Mouse (Mus musculus): ENCODE measurements around the gene Siah2. TPM values are rescaled to one million over a fixed set of nuclear protein-coding genes. Genes with fewer than 3 reads are reported as not detected.

The Siah2 gene
- polyA plus RNA-seq, 1 experiment from 2014 or later: 8.4 TPM

DNA sequence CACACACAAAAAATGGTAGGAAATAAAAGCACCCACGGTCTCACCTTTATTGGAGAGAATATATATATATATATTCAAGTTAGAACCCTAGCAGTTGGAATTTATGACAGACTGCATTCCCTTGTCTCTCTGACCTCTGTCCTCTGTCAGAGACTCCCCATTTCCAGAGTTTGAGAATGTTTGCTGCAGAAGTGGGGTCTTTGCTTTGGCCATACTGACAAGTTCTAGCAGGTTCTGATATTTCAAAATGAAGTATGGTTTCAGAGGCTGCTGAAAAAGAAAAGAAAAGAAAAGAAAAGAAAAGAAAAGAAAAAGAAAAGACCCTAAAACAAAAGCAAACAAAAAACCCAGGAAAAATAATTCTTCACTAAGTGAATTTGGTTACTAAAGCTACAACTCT is 2.8 kb upstream of the Siah2 start:
- no peaks in the 10 kb centered on the region for H3K36me3 ChIP-seq (ENCODE audit: control insufficient read depth, insufficient read depth, low read length)
- H3K4me3 ChIP-seq (ENCODE audit: control insufficient read depth in 1 of 2, insufficient read depth in 1 of 2, low read depth in 1 of 2, low read length in 2 of 2): no peak overlapping the region
- no peaks in the 10 kb centered on the region for H3K27me3 ChIP-seq (ENCODE audit: control insufficient read depth, insufficient read depth, low read length)
- H3K4me1 ChIP-seq (ENCODE audit: control insufficient read depth in 2 of 2, insufficient read depth in 2 of 2, low read length in 2 of 2): peaks cover 4 to 8% of the 10 kb centered on the region in 2 experiments
- WGBS: 84% methylated on average over 1 of the region's 1 CpGs
- H3K27ac ChIP-seq (replicated peaks in 1 of 2; ENCODE audit: control insufficient read depth in 1 of 2, insufficient read depth in 1 of 2, low read depth in 2 of 2, low read length in 2 of 2): no peak overlapping the region
- H3K4me2 ChIP-seq (ENCODE audit: low read length): no peak overlapping the region
- ATAC-seq (ENCODE audit: insufficient number of reproducible peaks, insufficient read depth, low FRiP score, low read depth): no peak
- no peaks in the 10 kb centered on the region for H3K9me3 ChIP-seq (ENCODE audit: control insufficient read depth, low read length)
- H3K9ac ChIP-seq (ENCODE audit: low read length): no peak overlapping the region

DNA sequence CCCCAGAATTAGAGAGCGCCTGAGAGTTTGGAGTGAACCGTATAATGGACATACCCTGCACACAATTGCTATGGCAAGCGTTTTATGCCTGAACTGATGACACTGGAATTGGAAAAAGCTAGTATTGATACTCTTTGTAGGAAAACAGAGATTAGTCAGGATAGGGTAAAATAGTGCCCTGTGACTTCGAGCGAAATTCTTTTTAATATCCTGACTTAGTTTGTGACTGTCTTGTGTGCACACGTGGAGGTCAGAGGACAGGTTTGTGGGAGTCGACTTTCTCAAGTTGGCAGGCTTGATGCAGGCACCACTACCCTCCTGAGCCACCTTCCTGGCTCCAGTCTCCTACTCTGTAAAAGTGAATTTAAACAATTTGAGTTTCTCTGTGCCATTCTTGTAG is 1.1 kb upstream of the Siah2 start:
- no peak for ATAC-seq (ENCODE audit: insufficient number of reproducible peaks, insufficient read depth, low FRiP score, low read depth)
- Histone ChIP-seq H3K27ac (replicated peaks in 1 of 2; ENCODE audit: control insufficient read depth in 1 of 2, insufficient read depth in 1 of 2, low read depth in 2 of 2, low read length in 2 of 2) (no peak overlapping the region), H3K4me3 (ENCODE audit: control insufficient read depth in 1 of 2, insufficient read depth in 1 of 2, low read depth in 1 of 2, low read length in 2 of 2) (no peak overlapping the region), H3K27me3 (ENCODE audit: control insufficient read depth, insufficient read depth, low read length) (no peaks in the 10 kb centered on the region), H3K4me2 (ENCODE audit: low read length) (no peak overlapping the region), H3K4me1 (ENCODE audit: control insufficient read depth in 2 of 2, insufficient read depth in 2 of 2, low read length in 2 of 2) (peaks cover 4 to 17% of the 10 kb centered on the region in 2 experiments), H3K36me3 (ENCODE audit: control insufficient read depth, insufficient read depth, low read length) (no peaks in the 10 kb centered on the region), H3K9me3 (ENCODE audit: control insufficient read depth, low read length) (no peaks in the 10 kb centered on the region), H3K9ac (ENCODE audit: low read length) (no peak overlapping the region)
- 78% methylated on average over 7 of the region's 7 CpGs for WGBS

GRCm38 (mm10) chr3:58691374-58691939 is 743 bp downstream of the Siah2 start:
- peak overlapping the region; percentile 89 to 93 for H3K27ac ChIP-seq (replicated peaks in 1 of 2; ENCODE audit: control insufficient read depth in 1 of 2, insufficient read depth in 1 of 2, low read depth in 2 of 2, low read length in 2 of 2)
- H3K36me3 ChIP-seq (ENCODE audit: control insufficient read depth, insufficient read depth, low read length): no peaks in the 10 kb centered on the region
- peak overlapping the region; percentile 93 for H3K9ac ChIP-seq (ENCODE audit: low read length)
- peak overlapping the region; percentile 87 for H3K4me3 ChIP-seq (ENCODE audit: control insufficient read depth in 1 of 2, insufficient read depth in 1 of 2, low read depth in 1 of 2, low read length in 2 of 2)
- H3K4me2 ChIP-seq (ENCODE audit: low read length): peak overlapping the region; percentile 89
- no peak; the same call in 1 of the 2 replicates for ATAC-seq (ENCODE audit: insufficient number of reproducible peaks, insufficient read depth, low FRiP score, low read depth)
- H3K4me1 ChIP-seq (ENCODE audit: control insufficient read depth in 2 of 2, insufficient read depth in 2 of 2, low read length in 2 of 2): peaks cover 4 to 17% of the 10 kb centered on the region in 2 experiments
- H3K27me3 ChIP-seq (ENCODE audit: control insufficient read depth, insufficient read depth, low read length): no peaks in the 10 kb centered on the region
- H3K9me3 ChIP-seq (ENCODE audit: control insufficient read depth, low read length): no peaks in the 10 kb centered on the region
- under 1% methylated on average over 35 of the region's 65 CpGs for WGBS

- peak overlapping the region; percentile 87 for H3K4me3 ChIP-seq (ENCODE audit: control insufficient read depth in 1 of 2, insufficient read depth in 1 of 2, low read depth in 1 of 2, low read length in 2 of 2)
- H3K36me3 ChIP-seq (ENCODE audit: control insufficient read depth, insufficient read depth, low read length): no peaks in the 10 kb centered on the region
- no peaks in the 10 kb centered on the region for H3K27me3 ChIP-seq (ENCODE audit: control insufficient read depth, insufficient read depth, low read length)
- peak overlapping the region; percentile 89 for H3K4me2 ChIP-seq (ENCODE audit: low read length)
- peak overlapping the region; percentile 89 to 93 for H3K27ac ChIP-seq (replicated peaks in 1 of 2; ENCODE audit: control insufficient read depth in 1 of 2, insufficient read depth in 1 of 2, low read depth in 2 of 2, low read length in 2 of 2)
- H3K9ac ChIP-seq (ENCODE audit: low read length): peak overlapping the region; percentile 93
- WGBS: under 1% methylated on average over 24 of the region's 24 CpGs
- H3K4me1 ChIP-seq (ENCODE audit: control insufficient read depth in 2 of 2, insufficient read depth in 2 of 2, low read length in 2 of 2): peaks cover 4 to 17% of the 10 kb centered on the region in 2 experiments
- no peaks in the 10 kb centered on the region for H3K9me3 ChIP-seq (ENCODE audit: control insufficient read depth, low read length)
- peak; percentile 32 for ATAC-seq (ENCODE audit: insufficient number of reproducible peaks, insufficient read depth, low FRiP score, low read depth)
These were observed 1.4 kb downstream of the Siah2 start for GRCm38 (mm10) chr3:58690619-58691373.

DNA sequence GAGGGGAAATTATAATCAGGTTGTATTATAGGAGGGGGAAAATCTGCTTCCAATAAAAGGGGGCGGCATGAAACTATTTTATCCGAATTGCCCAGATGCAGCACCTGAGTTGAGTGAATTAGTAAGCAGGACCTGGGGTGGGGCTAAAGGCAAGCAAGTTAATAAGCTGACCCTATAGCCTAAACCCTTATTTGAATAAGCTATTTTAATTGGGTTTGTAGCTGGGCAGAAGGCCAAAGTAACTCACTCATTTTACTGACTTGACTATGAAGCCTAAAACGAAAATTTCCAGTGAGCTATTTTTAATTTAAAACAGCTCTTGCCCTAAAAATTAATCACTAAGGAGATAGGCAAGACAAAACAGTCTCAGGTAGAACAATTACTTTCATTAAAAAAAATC is 2.5 kb downstream of the Siah2 start:
- Histone ChIP-seq H3K27me3 (ENCODE audit: control insufficient read depth, insufficient read depth, low read length) (no peaks in the 10 kb centered on the region), H3K4me3 (ENCODE audit: control insufficient read depth in 1 of 2, insufficient read depth in 1 of 2, low read depth in 1 of 2, low read length in 2 of 2) (peak overlapping the region in 1 of 2 experiments; percentile 87; a peak in 2 of 4 replicates), H3K9me3 (ENCODE audit: control insufficient read depth, low read length) (no peaks in the 10 kb centered on the region), H3K27ac (replicated peaks in 1 of 2; ENCODE audit: control insufficient read depth in 1 of 2, insufficient read depth in 1 of 2, low read depth in 2 of 2, low read length in 2 of 2) (no peak overlapping the region), H3K4me1 (ENCODE audit: control insufficient read depth in 2 of 2, insufficient read depth in 2 of 2, low read length in 2 of 2) (peaks cover 4 to 17% of the 10 kb centered on the region in 2 experiments), H3K36me3 (ENCODE audit: control insufficient read depth, insufficient read depth, low read length) (no peaks in the 10 kb centered on the region), H3K4me2 (ENCODE audit: low read length) (peak overlapping the region; percentile 89), H3K9ac (ENCODE audit: low read length) (peak overlapping the region; percentile 93; the same call in 1 of the 2 replicates)
- ATAC-seq (ENCODE audit: insufficient number of reproducible peaks, insufficient read depth, low FRiP score, low read depth): no peak
- WGBS: 55% methylated on average over 3 of the region's 3 CpGs

GRCm38 (mm10) chr3:58689105-58689504 is 3.1 kb downstream of the Siah2 start:
- ATAC-seq (ENCODE audit: insufficient number of reproducible peaks, insufficient read depth, low FRiP score, low read depth): no peak
- no peak overlapping the region for H3K4me2 ChIP-seq (ENCODE audit: low read length)
- H3K36me3 ChIP-seq (ENCODE audit: control insufficient read depth, insufficient read depth, low read length): no peaks in the 10 kb centered on the region
- no peak overlapping the region for H3K9ac ChIP-seq (ENCODE audit: low read length)
- H3K9me3 ChIP-seq (ENCODE audit: control insufficient read depth, low read length): no peaks in the 10 kb centered on the region
- no peak overlapping the region for H3K4me3 ChIP-seq (ENCODE audit: control insufficient read depth in 1 of 2, insufficient read depth in 1 of 2, low read depth in 1 of 2, low read length in 2 of 2)
- no peaks in the 10 kb centered on the region for H3K27me3 ChIP-seq (ENCODE audit: control insufficient read depth, insufficient read depth, low read length)
- H3K27ac ChIP-seq (replicated peaks in 1 of 2; ENCODE audit: control insufficient read depth in 1 of 2, insufficient read depth in 1 of 2, low read depth in 2 of 2, low read length in 2 of 2): no peak overlapping the region
- H3K4me1 ChIP-seq (ENCODE audit: control insufficient read depth in 2 of 2, insufficient read depth in 2 of 2, low read length in 2 of 2): peaks cover 4 to 17% of the 10 kb centered on the region in 2 experiments
- WGBS: 86% methylated on average over 7 of the region's 7 CpGs

DNA sequence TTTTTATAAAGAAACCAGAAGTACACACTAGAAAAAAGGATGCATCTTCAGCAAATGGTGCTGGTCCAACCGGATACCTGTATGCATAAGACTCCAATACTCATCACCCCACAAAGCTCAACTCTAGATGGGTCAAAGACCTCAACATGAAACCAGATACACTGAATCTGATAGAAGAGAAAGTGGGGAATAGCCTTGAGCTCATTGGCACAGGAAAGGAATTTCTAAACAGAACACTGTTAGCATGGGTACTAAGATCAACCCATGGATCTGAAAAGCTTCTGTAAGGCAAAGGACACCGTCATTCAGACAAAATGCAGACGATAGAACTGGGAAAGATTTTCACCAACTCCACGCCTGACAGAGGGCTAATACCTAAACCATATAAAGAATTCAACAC is 3.6 kb downstream of the Siah2 start:
- H3K36me3 ChIP-seq (ENCODE audit: control insufficient read depth, insufficient read depth, low read length): no peaks in the 10 kb centered on the region
- H3K9me3 ChIP-seq (ENCODE audit: control insufficient read depth, low read length): no peaks in the 10 kb centered on the region
- no peak overlapping the region for H3K4me3 ChIP-seq (ENCODE audit: control insufficient read depth in 1 of 2, insufficient read depth in 1 of 2, low read depth in 1 of 2, low read length in 2 of 2)
- no peak overlapping the region for H3K4me2 ChIP-seq (ENCODE audit: low read length)
- 89% methylated on average over 4 of the region's 4 CpGs for WGBS
- no peak overlapping the region for H3K9ac ChIP-seq (ENCODE audit: low read length)
- H3K27me3 ChIP-seq (ENCODE audit: control insufficient read depth, insufficient read depth, low read length): no peaks in the 10 kb centered on the region
- no peak overlapping the region for H3K27ac ChIP-seq (replicated peaks in 1 of 2; ENCODE audit: control insufficient read depth in 1 of 2, insufficient read depth in 1 of 2, low read depth in 2 of 2, low read length in 2 of 2)
- H3K4me1 ChIP-seq (ENCODE audit: control insufficient read depth in 2 of 2, insufficient read depth in 2 of 2, low read length in 2 of 2): peaks cover 4 to 17% of the 10 kb centered on the region in 2 experiments
- ATAC-seq (ENCODE audit: insufficient number of reproducible peaks, insufficient read depth, low FRiP score, low read depth): no peak
